Mouse (Mus musculus) ovary, adult 2 months (tissue): ENCODE results near the gene Sema3g. TPM values are rescaled to one million over a fixed set of nuclear protein-coding genes. Genes with fewer than 3 reads are reported as not detected.

Experiments
- polyA plus RNA-seq: library from polyadenylated mRNA; depleted of rRNA; stranded (reverse); fragments of >200 nt; gene quantifications from 2 replicates; pipeline ENCODE4 v1.2.3, GENCODE M21; 2012; rRNA removed

Gene Sema3g
- polyA plus RNA-seq, result 27.2 and 32.3 TPM in 2 replicates

GRCm38 (mm10) chr14:31217666-31218065 is at the start of gene Sema3g:
Gene Sema3g, plus strand, starts transcription at chr14:31217860.

GRCm38 (mm10) chr14:31168425-31168824 is 49.2 kb upstream of the Sema3g start, which contains the start of gene Stab1:
Gene Stab1, minus strand, starts transcription at chr14:31168641.

GRCm38 (mm10) chr14:31208084-31208483 is 9.6 kb upstream of the Sema3g start, which contains the start of gene Tnnc1:
Gene Tnnc1, plus strand, starts transcription at chr14:31208312.

GRCm38 (mm10) chr14:31216846-31217245 is 814 bp upstream of the Sema3g start, which contains the start of gene Nisch:
Gene Nisch, minus strand, starts transcription at chr14:31216946.

GRCm38 (mm10) chr14:31251084-31251604 is 33.5 kb downstream of the Sema3g start, which contains the start of the genes Phf7 and Bap1:
Gene Phf7, minus strand, starts transcription at chr14:31251317.
Gene Bap1, plus strand, starts transcription at chr14:31251450.

Other genes starting within 250 kb of the Sema3g start
- gene Glt8d1, start 216.5 kb upstream of the Sema3g start, polyA plus RNA-seq, result 29.6 and 34.0 TPM in 2 replicates
- 86.0 and 103 TPM in 2 replicates for gene Spcs1, start 216.2 kb upstream of the Sema3g start, polyA plus RNA-seq
- gene Pbrm1, start 198.7 kb upstream of the Sema3g start, polyA plus RNA-seq, result 18.3 and 21.1 TPM in 2 replicates
- 15.6 and 20.4 TPM in 2 replicates for gene Gnl3, start 198.7 kb upstream of the Sema3g start, polyA plus RNA-seq
- gene Smim4, start 88.9 kb upstream of the Sema3g start, polyA plus RNA-seq, result 37.4 and 49.0 TPM in 2 replicates
- 219 and 301 TPM in 2 replicates for gene Nt5dc2, start 86.8 kb upstream of the Sema3g start, polyA plus RNA-seq
- 154 and 157 TPM in 2 replicates for gene Stab1, start 49.2 kb upstream of the Sema3g start, polyA plus RNA-seq
- 0.57 and 1.1 TPM in 2 replicates for gene Tnnc1, start 9.5 kb upstream of the Sema3g start, polyA plus RNA-seq
- 521 and 546 TPM in 2 replicates for gene Nisch, start 914 bp upstream of the Sema3g start, polyA plus RNA-seq
- gene Phf7, start 33.5 kb downstream of the Sema3g start, polyA plus RNA-seq, result 4.6 and 4.7 TPM in 2 replicates
- 65.6 and 92.0 TPM in 2 replicates for gene Bap1, start 33.6 kb downstream of the Sema3g start, polyA plus RNA-seq
- gene Dnah1, start 106.0 kb downstream of the Sema3g start, polyA plus RNA-seq, result 5.8 and 7.6 TPM in 2 replicates
- 10.3 and 13.6 TPM in 2 replicates for gene Capn7, start 118.8 kb downstream of the Sema3g start, polyA plus RNA-seq
- 33.6 and 34.0 TPM in 2 replicates for gene Sh3bp5, start 218.2 kb downstream of the Sema3g start, polyA plus RNA-seq